Mouse (Mus musculus) hindbrain, embryonic 15.5 days (tissue): ENCODE data around the gene Soga1. TPM values are rescaled to one million over a fixed set of nuclear protein-coding genes. Genes with fewer than 3 reads are reported as not detected.

ENCODE experiments used
- ATAC-seq: fragments of 200-750 bp; cut with Nextera tagmentation; 2 replicates; pipeline ENCODE4 v1.8.0; 2017; ENCODE audit warnings: low read depth, moderate number of reproducible peaks, moderate TSS enrichment; ENCODE audit not compliant: low FRiP score
- H3K27ac ChIP-seq: fragments of 300-500 bp; sonication (generic); replicated peaks from 2 replicates; pipeline ENCODE4 v1.5.1; 2015; ENCODE audit warnings: mild to moderate bottlenecking, inconsistent platforms
- H3K27me3 ChIP-seq: fragments of 300-500 bp; sonication (generic); 2 replicates; pipeline ENCODE4 v1.6.1; 2015; ENCODE audit warnings: control low read depth, inconsistent platforms
- H3K36me3 ChIP-seq: fragments of 300-500 bp; sonication (generic); 2 replicates; pipeline ENCODE4 v1.6.1; 2015; ENCODE audit warnings: control low read depth, inconsistent platforms
- H3K4me1 ChIP-seq: fragments of 300-500 bp; sonication (generic); replicated peaks from 2 replicates; pipeline ENCODE4 v1.6.1; 2015; ENCODE audit warnings: control low read depth, inconsistent platforms
- H3K4me2 ChIP-seq: fragments of 300-500 bp; sonication (generic); 2 replicates; pipeline ENCODE4 v1.6.1; 2015; ENCODE audit warnings: moderate library complexity, mild to moderate bottlenecking, inconsistent platforms
- H3K4me3 ChIP-seq: fragments of 300-500 bp; sonication (generic); 2 replicates; pipeline ENCODE4 v1.5.1; 2015; ENCODE audit warnings: mild to moderate bottlenecking, inconsistent platforms
- H3K9ac ChIP-seq: fragments of 300-500 bp; sonication (generic); 2 replicates; pipeline ENCODE4 v1.6.1; 2015; ENCODE audit warnings: inconsistent platforms
- H3K9me3 ChIP-seq: fragments of 300-500 bp; sonication (generic); 2 replicates; pipeline ENCODE4 v1.6.1; 2016; ENCODE audit warnings: control low read depth, inconsistent platforms
- WGBS: fragments of 180-500 bp; shearing (Covaris S2); methylation state at CpG from one replicate; pipeline ENCODE4 v1.1.7; 2015; 5-methylcytosine and 5-hydroxymethylcytosine counted together
- polyA plus RNA-seq: library from polyadenylated mRNA; unstranded; fragments of >200 nt; fragmentation: Nextera tagmentation; extraction: Ambion mirVana; gene quantifications from 2 replicates; pipeline ENCODE4 v1.2.1, GENCODE M21; 2015

Soga1 gene
- polyA plus RNA-seq, 1 experiment from 2014 or later, result 5.2 TPM

- ATAC-seq, result no peak
- Histone ChIP-seq H3K36me3 (0 out of 2 replicates have a peak, but pooled peaks cover 4% of the 10 kb centered on the region), H3K4me2 (peak overlapping the region; percentile 87), H3K27me3 (no peaks in the 10 kb centered on the region), H3K9ac (peak overlapping the region; percentile 99), H3K27ac (peak overlapping the region; percentile 99), H3K4me1 (peaks cover 63% of the 10 kb centered on the region), H3K9me3 (no peaks in the 10 kb centered on the region), H3K4me3 (peak overlapping the region; percentile 97)
- WGBS, result 2% methylated on average over 15 of the region's 15 CpGs
Measured at GRCm38 (mm10) chr2:157077641-157078058, 1.4 kb downstream of the Soga1 start.

- no peak for ATAC-seq
- Histone ChIP-seq H3K27ac (peak overlapping the region; percentile 99), H3K36me3 (0 out of 2 replicates have a peak, but pooled peaks cover 4% of the 10 kb centered on the region), H3K4me3 (peak overlapping the region; percentile 97), H3K4me1 (peaks cover 64% of the 10 kb centered on the region), H3K9me3 (no peaks in the 10 kb centered on the region), H3K27me3 (no peaks in the 10 kb centered on the region), H3K9ac (peak overlapping the region; percentile 99), H3K4me2 (peak overlapping the region; percentile 87)
- 2% methylated on average over 5 of the region's 5 CpGs for WGBS
Measured at GRCm38 (mm10) chr2:157077160-157077559, 1.9 kb downstream of the Soga1 start.

- no peak for ATAC-seq
- 0 out of 2 replicates have a peak overlapping the region, but pooled peaks have one; percentile 99 for H3K27ac ChIP-seq
- peak overlapping the region; percentile 99 for H3K9ac ChIP-seq
- peak overlapping the region; percentile 87 for H3K4me2 ChIP-seq
- no peaks in the 10 kb centered on the region for H3K9me3 ChIP-seq
- H3K27me3 ChIP-seq, result no peaks in the 10 kb centered on the region
- peaks cover 69% of the 10 kb centered on the region for H3K4me1 ChIP-seq
- H3K36me3 ChIP-seq, result 0 out of 2 replicates have a peak, but pooled peaks cover 4% of the 10 kb centered on the region
- H3K4me3 ChIP-seq, result peak overlapping the region; percentile 97
- WGBS, result 78% methylated on average over 7 of the region's 7 CpGs
Measured at GRCm38 (mm10) chr2:157076585-157076984, 2.5 kb downstream of the Soga1 start.

- Histone ChIP-seq H3K9me3 (no peaks in the 10 kb centered on the region), H3K27me3 (no peaks in the 10 kb centered on the region), H3K4me2 (peak overlapping the region; percentile 87), H3K4me1 (peaks cover 78% of the 10 kb centered on the region), H3K4me3 (peak overlapping the region; percentile 97), H3K27ac (peak overlapping the region; percentile 41), H3K9ac (peak overlapping the region; percentile 15), H3K36me3 (0 out of 2 replicates have a peak, but pooled peaks cover 4% of the 10 kb centered on the region)
- ATAC-seq, result no peak
- WGBS, result 43% methylated on average over 3 of the region's 3 CpGs
Measured at GRCm38 (mm10) chr2:157075685-157076084, 3.4 kb downstream of the Soga1 start.

- Histone ChIP-seq H3K4me1 (peaks cover 83% of the 10 kb centered on the region), H3K9me3 (no peaks in the 10 kb centered on the region), H3K36me3 (0 out of 2 replicates have a peak, but pooled peaks cover 4% of the 10 kb centered on the region), H3K4me2 (peak overlapping the region; percentile 87), H3K27me3 (no peaks in the 10 kb centered on the region), H3K9ac (peak overlapping the region; percentile 15; the same call in 1 of the 2 replicates), H3K4me3 (peak overlapping the region; percentile 97), H3K27ac (peak overlapping the region; percentile 41)
- no peak for ATAC-seq
- WGBS, result 82% methylated on average over 3 of the region's 3 CpGs
Measured at GRCm38 (mm10) chr2:157075226-157075625, 3.8 kb downstream of the Soga1 start.

- WGBS, result 53% methylated on average over 5 of the region's 5 CpGs
- Histone ChIP-seq H3K4me2 (peak overlapping the region; percentile 87), H3K27ac (peak overlapping the region; percentile 41; the same call in 1 of the 2 replicates), H3K9ac (no peak overlapping the region), H3K9me3 (no peaks in the 10 kb centered on the region), H3K4me3 (no peak overlapping the region), H3K27me3 (no peaks in the 10 kb centered on the region), H3K4me1 (peaks cover 83% of the 10 kb centered on the region), H3K36me3 (0 out of 2 replicates have a peak, but pooled peaks cover 4% of the 10 kb centered on the region)
- ATAC-seq, result no peak
Measured at GRCm38 (mm10) chr2:157074772-157075171, 4.3 kb downstream of the Soga1 start.

- Histone ChIP-seq H3K9me3 (no peaks in the 10 kb centered on the region), H3K9ac (no peak overlapping the region), H3K27ac (peak overlapping the region; percentile 49; the same call in 1 of the 2 replicates), H3K4me1 (peaks cover 85% of the 10 kb centered on the region), H3K27me3 (no peaks in the 10 kb centered on the region), H3K4me3 (no peak overlapping the region), H3K4me2 (peak overlapping the region; percentile 87), H3K36me3 (0 out of 2 replicates have a peak, but pooled peaks cover 4% of the 10 kb centered on the region)
- 54% methylated on average over 9 of the region's 9 CpGs for WGBS
- no peak for ATAC-seq
Measured at GRCm38 (mm10) chr2:157074186-157074724, 4.8 kb downstream of the Soga1 start.

- Histone ChIP-seq H3K9ac (no peak overlapping the region), H3K4me1 (peaks cover 93% of the 10 kb centered on the region), H3K27me3 (no peaks in the 10 kb centered on the region), H3K4me3 (no peak overlapping the region), H3K36me3 (0 out of 2 replicates have a peak, but pooled peaks cover 4% of the 10 kb centered on the region), H3K9me3 (no peaks in the 10 kb centered on the region), H3K27ac (0 out of 2 replicates have a peak overlapping the region, but pooled peaks have one; percentile 49), H3K4me2 (peak overlapping the region; percentile 87; the same call in 1 of the 2 replicates)
- no peak for ATAC-seq
- 68% methylated on average over 9 of the region's 9 CpGs for WGBS
Measured at GRCm38 (mm10) chr2:157073378-157074052, 5.5 kb downstream of the Soga1 start.

- Histone ChIP-seq H3K27me3 (no peaks in the 10 kb centered on the region), H3K36me3 (0 out of 2 replicates have a peak, but pooled peaks cover 4% of the 10 kb centered on the region), H3K9ac (no peak overlapping the region), H3K4me3 (no peak overlapping the region), H3K9me3 (no peaks in the 10 kb centered on the region), H3K4me1 (peaks cover 97% of the 10 kb centered on the region), H3K27ac (no peak overlapping the region), H3K4me2 (no peak overlapping the region)
- ATAC-seq, result no peak
- WGBS, result 75% methylated on average over 9 of the region's 9 CpGs
Measured at GRCm38 (mm10) chr2:157072316-157072990, 6.6 kb downstream of the Soga1 start.

- WGBS, result 47% methylated on average over 2 of the region's 2 CpGs
- H3K27ac ChIP-seq, result peak overlapping the region; percentile 49; the same call in 1 of the 2 replicates
- H3K4me1 ChIP-seq, result peaks cover 97% of the 10 kb centered on the region
- H3K4me2 ChIP-seq, result 0 out of 2 replicates have a peak overlapping the region, but pooled peaks have one; percentile 4
- peak; percentile 20; the same call in 1 of the 2 replicates for ATAC-seq
- 0 out of 2 replicates have a peak, but pooled peaks cover 4% of the 10 kb centered on the region for H3K36me3 ChIP-seq
- no peaks in the 10 kb centered on the region for H3K9me3 ChIP-seq
- H3K9ac ChIP-seq, result no peak overlapping the region
- H3K4me3 ChIP-seq, result no peak overlapping the region
- H3K27me3 ChIP-seq, result no peaks in the 10 kb centered on the region
Measured at GRCm38 (mm10) chr2:157071556-157071955, 7.5 kb downstream of the Soga1 start.

GRCm38 (mm10) chr2:157070365-157070764, 8.7 kb downstream of the Soga1 start:
- Histone ChIP-seq H3K9me3 (no peaks in the 10 kb centered on the region), H3K36me3 (0 out of 2 replicates have a peak, but pooled peaks cover 4% of the 10 kb centered on the region), H3K4me1 (peaks cover 95% of the 10 kb centered on the region), H3K4me3 (no peak overlapping the region), H3K4me2 (0 out of 2 replicates have a peak overlapping the region, but pooled peaks have one; percentile 2), H3K27me3 (no peaks in the 10 kb centered on the region), H3K9ac (0 out of 2 replicates have a peak overlapping the region, but pooled peaks have one; percentile 14), H3K27ac (peak overlapping the region; percentile 71)
- 39% methylated on average over 9 of the region's 9 CpGs for WGBS
- ATAC-seq, result 0 out of 2 replicates have a peak, but pooled peaks have one; percentile 20
